In the genomic region with DNA sequence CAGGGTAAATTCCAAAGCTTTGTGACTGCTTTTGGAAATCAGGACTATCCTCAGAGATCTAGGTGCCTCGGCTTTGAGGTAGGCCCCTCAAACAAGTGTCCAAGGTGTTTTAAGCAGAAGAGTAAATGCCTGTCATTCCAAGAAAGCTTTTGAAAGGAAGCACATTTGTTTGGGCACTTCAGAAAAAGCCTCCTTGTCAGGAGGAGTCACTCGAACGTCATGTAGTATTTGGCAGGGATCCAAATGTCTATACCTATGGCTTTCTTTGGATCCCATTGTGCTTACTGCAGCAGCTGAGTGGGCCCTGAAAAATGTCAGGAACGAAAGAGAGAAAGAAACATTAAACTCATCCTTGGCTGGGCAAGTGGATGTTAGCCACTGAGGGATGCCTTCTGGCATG, we compare ENCODE assay signal across 22 mouse cellular contexts. TPM values are rescaled to one million over a fixed set of nuclear protein-coding genes. Genes with fewer than 3 reads are reported as not detected.
A peak's percentile ranks its signal among the peaks of the same experiment; 100 is the strongest.
DNase-seq lines count a peak whose midpoint lies in the region; ATAC-seq and TF ChIP-seq lines count a peak whose summit lies in the region.
"Had no signal": no experiment of that assay in that cellular context is flagged by ENCODE, and none has a peak within 500 bp of the region (broad histone marks: within the 10 kb centered on the region; RNA-seq: fewer than 3 reads in every experiment).

No protein-coding gene starts in this region.

- TF ChIP-seq EP300 in lung, postnatal 0 days (IDR thresholded peaks at IDR 0.05) = peak; percentile 87

- H3K36me3 ChIP-seq in lung, embryonic 15.5 days = no peaks in the 10 kb centered on the region
- no peaks in the 10 kb centered on the region for H3K36me3 ChIP-seq in lung, postnatal 0 days (ENCODE audit: insufficient read depth, low read length)
- H3K36me3 ChIP-seq: embryonic facial prominence, embryonic 10.5 days; embryonic facial prominence, embryonic 12.5 days; forebrain, embryonic 15.5 days had no signal

- no peak for TF ChIP-seq POLR2A in lung, adult 2 months (IDR thresholded peaks at IDR 0.05; ENCODE audit: borderline replicate concordance, extremely low read depth, low read depth, low read length)

- H3K9ac ChIP-seq in lung, embryonic 15.5 days = no peak overlapping the region
- no peak overlapping the region for H3K9ac ChIP-seq in lung, postnatal 0 days (replicated peaks; ENCODE audit: low read depth)
- H3K9ac ChIP-seq: embryonic facial prominence, embryonic 12.5 days; forebrain, embryonic 13.5 days; forebrain, embryonic 15.5 days had no signal

- CTCF ChIA-PET in Patski (lab: Charles Lee) = interaction anchor here (0.9 kb wide), 1 partner anchor 10 kb away, joined by 3 read pairs; no protein-coding TSS in a partner anchor

- ATAC-seq in lung, embryonic 15.5 days (ENCODE audit: borderline replicate concordance, extremely low read depth, low FRiP score, low TSS enrichment) = no peak
- ATAC-seq in lung, postnatal 0 days = peak; percentile 35
- ATAC-seq in Patski = no peak
- ATAC-seq: activated CD4-positive, CD25-positive, alpha-beta regulatory T cell, adult 4 months; forebrain, embryonic 13.5 days; forebrain, embryonic 15.5 days had no signal

- POLR2A ChIA-PET in Patski (lab: Charles Lee) = interaction anchor here (1.4 kb wide), 1 partner anchor 17 kb away, joined by 6 read pairs; no protein-coding TSS in a partner anchor

- TF ChIP-seq CTCF in lung, adult 2 months (IDR thresholded peaks at IDR 0.05; ENCODE audit: insufficient read depth, low read length) = no peak
- TF ChIP-seq CTCF in lung, postnatal 0 days (IDR thresholded peaks at IDR 0.05) = no peak
- TF ChIP-seq CTCF in Patski (IDR thresholded peaks at IDR 0.05) = no peak

- no peaks in the 10 kb centered on the region for H3K27me3 ChIP-seq in lung, embryonic 15.5 days
- no peaks in the 10 kb centered on the region for H3K27me3 ChIP-seq in lung, postnatal 0 days (replicated peaks; ENCODE audit: insufficient read depth, low read length)
- H3K27me3 ChIP-seq in Patski = no peaks in the 10 kb centered on the region
- H3K27me3 ChIP-seq: embryonic facial prominence, embryonic 12.5 days; forebrain, embryonic 13.5 days; forebrain, embryonic 15.5 days had no signal

- in situ Hi-C loops in Patski (cut with MboI; ENCODE audit: low pct_unique_long_range_greater_than_20kb) = no loop called here

- peaks cover 12% of the 10 kb centered on the region for H3K4me1 ChIP-seq in lung, embryonic 15.5 days
- H3K4me1 ChIP-seq in lung, adult 2 months (ENCODE audit: control insufficient read depth, insufficient read depth, low read length) = no peaks in the 10 kb centered on the region
- H3K4me1 ChIP-seq in lung, postnatal 0 days (ENCODE audit: insufficient read depth, low read depth, low read length) = no peaks in the 10 kb centered on the region
- H3K4me1 ChIP-seq: forebrain, embryonic 15.5 days had no signal

- no peaks in the 10 kb centered on the region for H3K9me3 ChIP-seq in lung, embryonic 15.5 days
- no peaks in the 10 kb centered on the region for H3K9me3 ChIP-seq in lung, postnatal 0 days (ENCODE audit: low read length)
- H3K9me3 ChIP-seq: embryonic facial prominence, embryonic 10.5 days; embryonic facial prominence, embryonic 12.5 days; forebrain, embryonic 13.5 days; forebrain, embryonic 15.5 days had no signal

- intact Hi-C loops in heart, postnatal 25 days (cut with DNase I) = loop anchor here (5.0 kb wide), 1 partner anchor 55 kb away; no protein-coding TSS in a partner anchor

- 22% methylated on average over 4 of the region's 4 CpGs for WGBS in lung, embryonic 15.5 days
- WGBS in lung, adult 2 months = 27% methylated on average over 4 of the region's 4 CpGs
- 16% methylated on average over 4 of the region's 4 CpGs for WGBS in lung, postnatal 0 days

- H3K27ac ChIP-seq in lung, embryonic 15.5 days = peak overlapping the region; percentile 51; the same call in 1 of the 2 replicates
- H3K27ac ChIP-seq in lung, postnatal 0 days (ENCODE audit: low read length) = no peak overlapping the region
- H3K27ac ChIP-seq: embryonic facial prominence, embryonic 10.5 days; embryonic facial prominence, embryonic 12.5 days; forebrain, embryonic 13.5 days; forebrain, embryonic 15.5 days had no signal

- H3K4me3 ChIP-seq in lung, embryonic 15.5 days = no peak overlapping the region
- H3K4me3 ChIP-seq in lung, adult 2 months (replicated peaks; ENCODE audit: extremely low read depth, low read depth, low read length) = no peak overlapping the region
- no peak overlapping the region for H3K4me3 ChIP-seq in lung, postnatal 0 days (ENCODE audit: low read depth, low read length)
- H3K4me3 ChIP-seq: embryonic facial prominence, embryonic 10.5 days; embryonic facial prominence, embryonic 12.5 days; forebrain, embryonic 13.5 days; forebrain, embryonic 15.5 days had no signal

- H3K4me2 ChIP-seq in lung, embryonic 15.5 days = no peak overlapping the region
- no peak overlapping the region for H3K4me2 ChIP-seq in lung, postnatal 0 days (replicated peaks; ENCODE audit: low read depth, low read length)
- H3K4me2 ChIP-seq: embryonic facial prominence, embryonic 12.5 days; forebrain, embryonic 13.5 days; forebrain, embryonic 15.5 days had no signal

- DNase-seq in lung, adult 2 months = no peak
- peak; percentile 66 for DNase-seq in lung, postnatal 0 days (ENCODE audit: low spot score)
- DNase-seq in lung, postnatal 4 days = no peak
- peak; percentile 37 for DNase-seq in Patski (ENCODE audit: low read depth, low spot score)
- no peak for DNase-seq in heart, postnatal 25 days (ENCODE audit: low spot score)
- DNase-seq: adrenal gland, adult 8-10 months; adrenal gland, postnatal 14 days; adrenal gland, postnatal 36 days; cerebellum, adult 11-12 months; cerebellum, adult 2 months; cerebellum, adult 9-10 months; cerebellum, postnatal 10 days; cerebellum, postnatal 25 days had no signal

RNA-seq across cellular contexts. Expression of gene Capn8, which starts 27.6 kb away (rescaled TPM):
- polyA plus RNA-seq in lung, embryonic 15.5 days (2015; fragmentation: Nextera tagmentation; extraction: Ambion mirVana) = 0.09 TPM in 1 of 2 replicates, not detected in the other
- 0.26 TPM in 2 replicates for polyA plus RNA-seq in lung, adult 2 months (2012; rRNA removed)
- polyA plus RNA-seq in lung, postnatal 0 days (2015; fragmentation: Nextera tagmentation; extraction: Ambion mirVana) = 0.25 and 0.57 TPM in 2 replicates
- polyA plus RNA-seq in Patski (2021) = 0.06 TPM
- not detected for total RNA-seq in heart, postnatal 25 days (2021)
- total RNA-seq: ES-E14, MEL had no signal
- polyA plus RNA-seq: C2C12; embryonic facial prominence, embryonic 10.5 days had no signal

Comparison
In these comparisons a context has a peak if more than half of its experiments do, and no peak if none do; other contexts are left out.
1. DNase-seq: peak in lung, postnatal 0 days (single experiment) and Patski (single experiment); none in lung, adult 2 months (single experiment), lung, postnatal 4 days (0 of 2) and heart, postnatal 25 days (single experiment).